Mouse (Mus musculus) large intestine, adult 2 months (tissue): ENCODE results near the gene Kif19a. TPM values are rescaled to one million over a fixed set of nuclear protein-coding genes. Genes with fewer than 3 reads are reported as not detected.

Experiments used
- DNase-seq: peaks from one replicate; pipeline ENCODE4 v3.0.0-alpha.2; 2012; ENCODE audit warnings: low read depth, low spot score
- WGBS: fragments of 180-500 bp; shearing (Covaris S2); methylation state at CpG from one replicate; pipeline ENCODE4 v1.1.7; 2018; 5-methylcytosine and 5-hydroxymethylcytosine counted together
- polyA plus RNA-seq: library from polyadenylated mRNA; depleted of rRNA; stranded (reverse); fragments of >200 nt; gene quantifications from 2 replicates; pipeline ENCODE4 v1.2.3, GENCODE M21; 2012

Kif19a gene
- polyA plus RNA-seq, 1 experiment: 0.76 TPM

DNA sequence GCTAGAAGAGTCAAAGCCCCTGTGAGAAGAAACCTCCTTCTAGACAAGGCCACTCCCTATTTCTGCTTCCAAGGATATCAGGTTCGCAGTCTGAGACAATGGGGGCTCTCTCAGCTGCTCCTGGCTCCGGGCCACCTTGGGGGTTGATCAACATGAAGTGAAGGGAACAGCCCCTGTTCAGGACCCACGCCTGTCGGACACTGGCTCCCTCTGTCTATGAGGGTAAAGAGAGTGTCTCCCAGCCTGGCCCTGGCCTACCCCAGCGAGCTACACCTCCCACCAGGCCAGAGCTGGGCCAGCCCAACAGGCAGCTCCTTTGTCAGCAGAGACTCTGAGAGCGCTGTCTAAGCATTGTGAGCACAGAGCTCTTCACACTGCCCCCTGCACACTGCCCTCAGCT, 4.7 kb downstream of the Kif19a start:
- no peak for DNase-seq

DNA sequence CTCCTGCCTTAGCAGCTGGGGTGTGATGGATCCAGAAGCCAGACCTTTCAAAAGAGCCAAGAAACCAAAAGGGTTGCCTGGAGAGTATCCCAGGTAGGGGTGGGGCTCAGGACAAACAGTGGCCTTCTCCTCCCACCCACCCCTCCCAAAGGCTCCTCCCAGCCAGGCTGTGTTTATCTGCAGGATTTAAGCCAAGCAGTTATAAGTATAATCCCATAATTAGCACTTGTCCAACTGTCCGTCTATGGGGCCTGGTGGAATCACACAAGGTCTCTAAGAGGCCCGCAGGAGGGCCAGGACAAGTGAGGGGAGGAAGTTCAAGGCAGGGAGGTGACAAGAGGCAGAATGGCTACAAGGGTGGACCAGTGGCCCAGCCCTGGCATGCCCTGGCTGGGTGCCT, 6.7 kb downstream of the Kif19a start:
- DNase-seq: no peak
- WGBS: 42% methylated on average over 2 of the region's 2 CpGs

More for the DNA sequence above, 4.7 kb downstream of the Kif19a start:
- 60% methylated on average over 6 of the region's 6 CpGs for WGBS

DNA sequence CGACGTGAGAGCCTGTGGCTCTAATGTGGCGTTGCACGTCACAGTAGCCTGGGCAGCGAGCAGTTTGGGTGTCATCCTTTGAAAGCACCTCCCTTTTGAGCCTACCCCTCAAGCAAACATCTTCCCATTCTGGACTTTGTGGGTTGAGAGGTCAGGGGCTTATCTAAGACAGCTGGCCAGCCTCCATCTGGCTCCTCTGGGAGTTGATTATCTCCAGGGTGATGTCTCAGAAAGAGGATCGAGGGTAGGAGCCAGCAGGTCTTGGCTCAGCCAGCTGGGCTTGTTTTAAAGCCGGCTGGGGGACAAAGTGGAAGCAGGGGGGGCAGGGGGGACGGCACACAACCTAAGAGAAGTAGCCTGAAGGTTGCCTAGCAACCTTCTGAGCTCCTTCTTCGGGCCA, 14.9 kb downstream of the Kif19a start:
- WGBS: 48% methylated on average over 9 of the region's 9 CpGs
- no peak for DNase-seq

DNA sequence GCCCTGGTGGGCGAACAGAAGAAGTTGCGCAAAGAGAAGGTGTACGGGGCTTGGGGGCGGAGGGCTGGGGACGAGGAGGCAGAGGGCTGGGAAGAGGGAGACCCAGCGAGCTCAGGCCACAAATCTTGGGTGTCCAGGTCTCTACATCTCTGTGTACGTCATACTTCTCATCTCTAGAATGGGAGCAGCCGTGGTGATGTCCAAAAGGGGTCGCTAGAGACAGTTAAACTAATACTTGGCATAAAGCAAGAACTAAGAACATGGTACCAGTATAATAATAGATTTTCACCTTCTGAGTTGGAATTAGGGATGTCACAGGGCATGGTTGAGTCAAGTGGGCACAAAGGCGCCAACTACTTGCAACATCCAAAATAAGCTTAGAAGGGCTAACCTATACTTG, 20.7 kb downstream of the Kif19a start:
- no peak for DNase-seq
- WGBS: 44% methylated on average over 10 of the region's 10 CpGs

DNA sequence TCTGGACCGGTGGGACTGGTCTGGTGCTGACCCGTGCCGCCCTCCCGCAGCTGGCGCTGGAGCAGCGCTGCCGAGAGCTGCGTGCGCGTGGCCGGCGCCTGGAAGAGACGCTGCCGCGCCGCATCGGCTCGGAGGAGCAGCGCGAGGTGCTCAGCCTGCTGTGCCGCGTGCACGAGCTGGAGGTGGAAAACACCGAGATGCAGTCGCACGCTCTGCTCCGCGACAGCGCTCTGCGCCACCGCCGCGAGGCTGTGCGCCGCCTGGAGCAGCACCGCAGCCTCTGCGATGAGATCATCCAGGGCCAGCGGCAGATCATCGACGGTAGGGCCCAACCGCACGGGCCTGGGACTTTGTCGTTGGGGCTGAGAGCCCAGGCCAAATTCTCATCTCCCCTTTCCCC, 21.1 kb downstream of the Kif19a start:
- WGBS: 6% methylated on average over 43 of the region's 43 CpGs

DNA sequence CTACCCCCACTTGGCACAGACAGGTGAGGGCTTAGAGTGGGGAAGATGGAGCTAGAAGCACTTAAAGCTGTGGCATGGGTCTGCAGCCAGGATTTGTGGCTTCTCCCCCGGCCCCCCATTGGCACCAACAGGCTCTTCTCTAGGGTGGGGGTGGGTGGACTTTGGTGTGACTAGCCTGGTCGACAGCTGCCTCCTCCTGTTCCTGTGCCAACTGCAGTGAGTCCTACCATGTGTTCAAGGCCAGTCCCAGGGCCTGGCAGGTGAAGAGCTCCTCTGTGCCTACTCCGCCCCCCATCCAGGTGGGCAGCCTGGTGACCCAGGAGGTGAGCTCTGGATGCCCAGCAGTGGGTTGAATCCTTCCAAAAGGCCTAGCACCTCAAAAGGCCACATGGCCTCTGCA, 22.4 kb downstream of the Kif19a start:
- no peak for DNase-seq
- 79% methylated on average over 3 of the region's 3 CpGs for WGBS

More for the DNA sequence above, 21.1 kb downstream of the Kif19a start:
- DNase-seq: no peak

DNA sequence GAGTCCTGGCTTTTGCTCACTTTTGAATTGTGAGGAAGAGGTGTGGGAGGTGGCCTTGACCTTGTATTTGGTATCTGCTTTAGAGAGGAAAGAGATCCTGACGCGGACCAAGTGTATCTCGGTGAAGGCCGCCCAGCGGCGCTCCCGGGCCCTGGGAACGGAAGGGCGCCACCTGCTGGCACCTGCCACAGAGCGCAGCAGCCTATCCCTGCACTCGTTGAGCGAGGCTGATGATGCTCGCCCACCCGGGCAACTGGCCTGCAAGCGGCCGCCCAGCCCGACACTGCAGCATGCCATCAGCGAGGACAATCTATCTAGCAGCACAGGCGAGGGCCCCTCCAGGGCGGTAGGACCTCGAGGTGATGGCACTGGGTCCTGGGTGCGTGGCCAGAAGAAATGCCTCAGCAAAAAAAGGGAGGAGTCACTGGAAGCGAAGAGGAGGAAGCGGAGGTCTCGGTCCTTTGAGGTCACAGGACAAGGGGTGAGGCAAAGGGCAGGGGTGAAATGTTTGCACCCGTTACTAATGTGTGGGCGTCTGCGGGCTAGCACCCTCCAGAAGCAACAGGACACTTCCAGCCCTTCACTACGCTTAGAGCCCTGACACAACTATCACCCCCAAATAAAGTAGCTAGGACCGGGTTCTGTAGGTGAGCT, 24.0 kb downstream of the Kif19a start:
- WGBS: 11% methylated on average over 30 of the region's 30 CpGs

DNA sequence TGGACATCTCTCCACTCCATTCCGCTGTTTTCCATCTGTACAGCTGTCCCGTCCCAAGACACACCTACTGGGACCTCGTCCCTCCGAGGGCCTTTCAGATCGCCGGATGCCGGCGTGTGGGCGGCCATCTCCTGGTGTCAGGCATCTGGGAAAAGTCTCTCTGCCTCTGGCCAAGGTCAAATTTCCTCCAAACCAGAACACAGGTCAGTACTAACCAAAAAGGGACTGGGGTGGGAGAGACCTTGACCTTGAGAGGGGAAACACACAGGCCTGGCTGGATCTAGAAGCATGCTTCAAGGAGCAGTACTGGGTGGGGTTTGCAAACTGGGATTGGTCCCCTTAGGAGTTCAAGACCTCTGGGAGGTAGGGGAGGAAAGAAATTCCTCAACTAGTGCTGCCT, 24.5 kb downstream of the Kif19a start:
- 67% methylated on average over 9 of the region's 9 CpGs for WGBS
- no peak for DNase-seq

More for the DNA sequence above, 24.0 kb downstream of the Kif19a start:
- peak; percentile 19 for DNase-seq

DNA sequence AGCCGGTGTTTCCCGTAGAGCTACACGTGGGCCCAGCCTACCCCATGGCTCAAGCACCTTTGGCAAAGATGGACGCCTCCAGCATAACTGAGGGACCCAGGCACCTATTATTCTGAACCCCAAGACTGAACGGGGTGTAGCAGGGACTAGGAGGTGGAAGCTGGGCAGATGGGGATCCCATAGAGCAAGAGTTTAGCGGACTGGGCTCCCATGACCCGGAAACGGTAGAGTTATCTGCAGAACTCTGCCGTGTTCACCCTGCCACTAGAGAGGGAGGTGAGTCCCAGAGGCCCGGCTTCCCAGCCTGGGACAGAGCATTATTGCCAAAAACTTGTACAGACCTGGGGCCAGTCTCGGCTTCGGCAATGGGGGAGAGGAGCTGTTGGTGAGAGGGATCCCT, 25.0 kb downstream of the Kif19a start:
- 70% methylated on average over 12 of the region's 12 CpGs for WGBS

DNA sequence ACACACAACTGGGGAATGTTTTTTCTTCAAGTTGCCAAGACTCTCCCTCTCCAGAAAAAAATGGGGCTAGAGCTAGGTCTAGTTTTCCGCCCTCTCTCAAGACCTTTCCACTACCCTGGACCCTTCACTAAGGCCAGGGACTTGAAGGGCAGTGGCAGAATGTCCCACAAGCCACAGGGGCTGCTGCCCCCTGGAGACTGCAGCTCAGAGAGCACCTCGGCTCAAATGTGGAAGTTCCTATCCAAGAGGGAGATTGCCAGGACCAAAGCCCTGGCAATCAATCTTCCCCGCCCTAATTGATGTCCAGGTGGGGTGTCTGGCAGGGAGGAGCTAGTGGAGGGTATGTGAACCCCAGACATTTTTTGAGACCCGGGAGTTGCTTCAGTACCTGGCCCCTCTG, 25.7 kb downstream of the Kif19a start:
- no peak for DNase-seq
- WGBS: 30% methylated on average over 4 of the region's 4 CpGs

More for the DNA sequence above, 25.0 kb downstream of the Kif19a start:
- DNase-seq: no peak

DNA sequence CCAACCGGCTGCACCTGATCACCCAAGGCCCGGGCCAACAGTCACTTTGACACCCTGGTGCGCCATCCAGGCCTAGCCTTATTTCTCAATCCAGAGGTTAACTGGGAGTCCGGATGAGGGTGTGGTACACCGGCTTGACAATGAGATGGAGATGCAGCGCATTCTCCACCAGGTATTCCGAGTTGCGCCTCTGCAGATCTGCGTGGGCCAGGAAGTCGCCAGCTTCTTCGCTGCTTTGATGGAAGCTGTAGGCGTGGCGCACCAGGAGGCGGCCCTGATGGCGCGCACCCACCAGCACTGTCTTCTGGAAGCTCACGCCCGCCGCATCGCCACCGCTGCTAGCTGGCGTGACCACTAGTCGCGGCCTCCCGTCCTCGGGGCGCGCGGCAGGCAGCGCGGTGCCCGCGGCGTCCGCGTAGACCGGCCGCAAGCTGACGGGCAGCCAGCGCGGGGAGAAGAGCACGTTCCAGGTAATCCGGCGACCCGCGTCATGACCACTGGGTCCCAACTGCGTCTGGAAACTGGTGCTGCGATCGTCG, 26.2 kb downstream of the Kif19a start:
- DNase-seq: no peak
- WGBS: 4% methylated on average over 50 of the region's 50 CpGs

DNA sequence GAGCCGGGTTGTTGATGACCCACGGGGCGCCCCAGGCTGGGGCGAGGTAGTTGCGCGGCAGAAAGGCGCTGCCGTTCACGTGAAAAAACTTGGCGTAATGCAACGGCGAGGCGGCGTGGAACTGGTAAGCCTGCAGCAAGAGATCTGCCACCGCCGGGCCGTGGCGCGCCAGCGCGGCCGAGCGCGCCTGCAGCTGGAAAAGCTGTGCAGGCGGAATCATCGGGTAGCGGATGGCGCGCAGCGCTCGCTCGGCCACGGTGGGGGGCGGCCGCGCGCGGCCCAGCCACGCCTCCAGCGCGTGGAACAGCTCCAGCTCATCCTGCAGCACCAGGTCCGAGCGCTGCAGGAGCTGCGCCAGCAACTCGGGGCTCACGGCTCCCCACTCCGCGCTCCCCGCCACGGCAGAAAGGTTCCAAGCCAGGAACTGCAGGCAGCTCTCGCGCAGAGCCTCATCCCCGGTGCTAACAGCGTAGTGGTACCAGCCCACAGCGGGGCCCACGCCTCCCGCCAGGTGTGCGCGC, 26.8 kb downstream of the Kif19a start:
- DNase-seq: no peak
- under 1% methylated on average over 53 of the region's 59 CpGs for WGBS

DNA sequence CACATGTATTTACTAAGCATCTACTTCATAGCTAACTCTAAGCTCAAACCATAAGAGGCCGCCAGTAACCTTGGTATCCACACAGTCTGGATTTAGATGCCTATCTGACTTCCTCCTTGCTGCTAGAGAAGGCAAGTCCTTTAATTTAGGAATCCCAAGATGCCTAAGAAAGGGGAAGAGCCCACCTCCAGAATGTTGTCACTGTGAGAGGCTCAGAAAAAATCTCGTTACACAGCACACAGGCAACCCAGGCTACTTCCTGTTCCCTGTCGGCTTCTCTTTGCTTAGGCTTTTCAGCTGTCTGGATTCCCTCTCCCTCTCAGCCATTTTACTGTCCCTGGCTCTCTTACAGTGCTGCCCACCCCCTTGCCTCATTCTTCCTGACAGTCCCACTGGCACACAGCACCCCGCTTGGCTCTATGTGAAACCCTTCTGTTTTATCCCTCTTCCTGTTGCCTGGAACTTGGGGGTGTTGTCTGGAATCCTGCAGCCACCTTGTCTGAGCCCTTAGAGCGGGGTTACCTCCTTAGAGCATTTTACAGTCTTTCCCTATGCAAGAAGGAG, 27.8 kb downstream of the Kif19a start:
- 47% methylated on average over 5 of the region's 5 CpGs for WGBS
- DNase-seq: no peak

DNA sequence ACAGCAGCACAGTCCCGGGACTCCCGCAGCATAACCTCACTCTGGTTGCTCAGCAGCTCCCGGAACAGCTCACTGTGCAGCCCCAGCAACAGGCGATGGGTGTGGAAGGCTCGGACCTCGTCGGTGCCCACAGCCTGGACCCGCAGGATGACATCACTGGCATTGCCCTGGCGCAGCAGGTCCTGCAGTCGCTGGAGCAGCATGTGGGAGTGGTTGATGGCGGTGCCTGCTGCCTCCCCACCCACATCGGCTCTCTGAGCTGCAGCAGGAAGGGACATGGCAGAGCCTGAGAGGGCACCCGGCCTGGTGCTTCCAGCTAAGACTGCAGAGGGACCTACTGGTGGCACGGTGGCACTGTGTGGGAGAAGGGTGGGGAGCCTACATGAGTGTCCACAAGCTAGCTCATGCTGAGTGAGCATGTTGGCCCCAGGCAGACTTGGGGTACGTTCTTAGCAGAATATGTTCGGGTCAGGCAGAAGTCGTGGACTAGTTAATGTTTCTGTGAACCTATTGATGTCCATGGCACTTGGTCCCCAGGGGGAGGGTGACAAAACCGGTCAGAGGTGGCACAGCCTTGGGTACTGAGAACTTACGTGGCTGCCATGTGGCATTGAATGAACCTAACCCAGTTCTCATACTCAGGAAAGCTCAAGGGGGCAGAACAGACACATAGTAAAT, 28.8 kb downstream of the Kif19a start:
- 45% methylated on average over 19 of the region's 19 CpGs for WGBS
- DNase-seq: no peak

DNA sequence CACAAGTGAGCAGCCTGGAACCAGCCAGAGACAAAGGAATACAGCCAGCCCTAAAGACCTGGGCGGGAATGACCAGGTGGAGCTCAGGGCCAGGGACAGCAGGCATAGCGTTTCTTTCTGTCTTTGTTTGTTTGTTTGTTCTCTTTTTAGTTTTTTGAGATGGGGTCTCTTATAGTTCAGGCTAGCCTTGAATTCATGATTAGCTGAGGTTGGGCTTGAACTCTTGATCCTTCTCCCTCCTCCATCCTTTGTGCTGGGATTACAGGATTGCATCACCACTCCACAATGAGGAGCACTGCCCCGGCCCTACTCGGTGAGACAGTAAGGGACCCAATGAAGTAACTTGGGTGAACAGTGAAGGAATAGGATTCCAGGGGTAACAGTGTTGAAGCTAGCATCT, 29.5 kb downstream of the Kif19a start:
- DNase-seq: no peak
- 49% methylated on average over 4 of the region's 4 CpGs for WGBS

DNA sequence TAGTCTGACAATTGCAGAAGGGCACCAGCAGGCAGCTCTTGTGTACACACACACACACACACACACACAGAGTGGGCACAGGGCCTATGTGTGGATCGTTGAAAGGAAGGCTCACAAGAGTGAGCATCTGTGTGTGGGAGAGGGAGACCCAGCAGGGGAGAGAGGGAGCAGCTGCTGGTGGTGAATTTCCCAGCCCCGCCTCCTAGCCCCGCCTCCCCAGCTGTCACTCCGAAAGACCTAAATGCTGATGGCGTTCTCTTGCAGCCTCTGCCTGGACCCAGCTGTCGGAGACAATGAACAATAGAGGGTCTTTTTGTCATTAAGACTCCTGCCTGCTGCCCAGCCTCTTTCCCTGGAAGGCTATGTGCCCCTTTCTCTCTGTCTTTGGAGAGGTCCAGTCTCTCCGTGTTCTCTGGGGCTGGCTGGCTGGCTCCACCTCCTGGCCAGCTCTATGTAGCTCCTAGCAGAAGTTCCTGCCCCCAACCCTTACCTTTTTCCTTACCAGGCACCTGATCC, 30.1 kb downstream of the Kif19a start:
- 0% methylated on average over 7 of the region's 7 CpGs for WGBS
- no peak for DNase-seq

DNA sequence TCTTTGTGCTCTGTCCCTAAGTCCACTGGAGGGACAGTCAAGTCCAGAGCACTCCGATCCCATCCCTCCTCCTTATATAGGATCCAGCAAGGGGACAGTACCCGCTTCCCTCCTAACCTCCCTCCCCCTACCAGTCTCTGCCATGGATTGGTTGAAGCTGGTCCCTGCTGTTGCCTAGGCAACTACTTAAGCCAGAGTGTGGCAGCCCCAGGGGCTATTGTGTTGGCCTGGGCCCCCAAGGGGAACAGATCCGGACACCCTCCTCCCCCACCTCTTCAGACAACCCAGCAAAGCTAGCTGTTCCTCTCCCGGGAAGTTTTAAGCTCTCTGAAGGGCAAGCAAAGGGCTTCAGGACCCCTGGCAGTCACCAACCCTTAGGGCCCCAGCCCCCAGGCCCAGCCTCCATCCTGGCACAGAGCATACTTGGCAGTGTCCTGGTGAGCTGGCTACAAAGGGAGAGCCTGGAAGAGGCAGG, 30.7 kb downstream of the Kif19a start, which contains the start of gene Btbd17:
Gene Btbd17 (minus strand): TSS at position 98 of the 475 bp plus-strand sequence.
- 28% methylated on average over 4 of the region's 4 CpGs for WGBS
- no peak for DNase-seq

DNA sequence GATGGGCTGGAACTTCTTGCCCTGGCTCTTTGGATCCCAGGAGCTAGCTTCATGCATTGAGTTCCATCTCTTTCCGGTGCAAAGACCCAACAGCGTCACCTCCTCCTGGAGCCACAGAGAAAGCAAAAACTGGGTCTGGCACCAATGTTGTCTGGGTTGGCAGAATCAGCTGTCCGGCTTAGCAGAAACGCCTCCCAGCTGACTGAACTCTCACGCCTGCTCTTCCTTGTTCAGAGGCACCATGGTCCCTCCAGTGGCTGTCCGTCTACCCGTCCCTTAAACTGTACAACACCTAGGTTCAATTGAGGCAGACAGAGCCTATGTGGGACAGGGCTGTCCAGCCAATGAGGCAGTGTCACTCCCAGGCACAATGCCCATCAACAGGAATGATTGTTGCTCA, 32.0 kb downstream of the Kif19a start:
- DNase-seq: no peak
- WGBS: 86% methylated on average over 7 of the region's 7 CpGs

DNA sequence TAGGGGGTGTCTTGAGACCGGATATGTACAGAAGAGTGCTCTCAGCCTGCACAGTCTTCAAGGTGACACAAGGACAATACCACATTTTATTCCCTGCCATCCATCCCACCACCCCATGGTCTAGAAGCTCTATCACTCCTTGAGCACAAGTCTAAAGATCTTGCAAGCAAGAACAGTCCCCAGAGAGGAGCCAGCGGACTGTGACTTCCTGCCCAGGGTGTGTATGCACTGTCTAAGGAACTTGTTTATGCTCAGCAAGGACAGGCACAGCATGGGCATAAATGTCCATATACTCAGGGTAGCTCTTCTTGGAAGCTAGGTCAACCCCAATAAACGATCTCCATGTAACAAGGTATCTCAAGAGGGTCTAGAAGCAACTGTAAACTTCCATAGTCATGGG, 32.8 kb downstream of the Kif19a start:
- 80% methylated on average over 3 of the region's 3 CpGs for WGBS
- no peak for DNase-seq

DNA sequence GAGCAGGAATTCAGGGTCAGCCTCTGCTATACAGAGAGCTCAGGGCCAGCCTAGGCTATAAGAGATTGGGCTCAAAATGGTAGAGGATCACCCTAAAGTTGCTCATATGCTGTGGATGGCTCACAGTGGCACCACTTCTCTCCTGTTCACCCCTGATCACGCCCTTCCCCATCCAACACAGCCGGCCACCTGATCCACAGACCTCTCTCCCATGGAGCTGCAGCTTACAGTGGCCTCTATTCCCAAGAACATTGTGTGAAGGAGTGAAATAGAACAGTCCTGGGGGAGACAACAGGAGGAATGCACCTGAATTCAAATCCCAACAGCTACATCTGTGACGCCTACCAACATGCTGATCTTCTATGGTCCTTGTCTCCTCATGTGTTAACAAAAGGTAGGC, 33.4 kb downstream of the Kif19a start, which contains the start of gene Gpr142:
Gene Gpr142 (plus strand): TSS at position 301 of the 400 bp plus-strand sequence.
- 95% methylated on average over 3 of the region's 3 CpGs for WGBS
- DNase-seq: no peak
